Mouse (Mus musculus): ENCODE results near the gene Fam229b.
A peak's percentile ranks its signal among the peaks of the same experiment; 100 is the strongest.

Gene Fam229b

DNA sequence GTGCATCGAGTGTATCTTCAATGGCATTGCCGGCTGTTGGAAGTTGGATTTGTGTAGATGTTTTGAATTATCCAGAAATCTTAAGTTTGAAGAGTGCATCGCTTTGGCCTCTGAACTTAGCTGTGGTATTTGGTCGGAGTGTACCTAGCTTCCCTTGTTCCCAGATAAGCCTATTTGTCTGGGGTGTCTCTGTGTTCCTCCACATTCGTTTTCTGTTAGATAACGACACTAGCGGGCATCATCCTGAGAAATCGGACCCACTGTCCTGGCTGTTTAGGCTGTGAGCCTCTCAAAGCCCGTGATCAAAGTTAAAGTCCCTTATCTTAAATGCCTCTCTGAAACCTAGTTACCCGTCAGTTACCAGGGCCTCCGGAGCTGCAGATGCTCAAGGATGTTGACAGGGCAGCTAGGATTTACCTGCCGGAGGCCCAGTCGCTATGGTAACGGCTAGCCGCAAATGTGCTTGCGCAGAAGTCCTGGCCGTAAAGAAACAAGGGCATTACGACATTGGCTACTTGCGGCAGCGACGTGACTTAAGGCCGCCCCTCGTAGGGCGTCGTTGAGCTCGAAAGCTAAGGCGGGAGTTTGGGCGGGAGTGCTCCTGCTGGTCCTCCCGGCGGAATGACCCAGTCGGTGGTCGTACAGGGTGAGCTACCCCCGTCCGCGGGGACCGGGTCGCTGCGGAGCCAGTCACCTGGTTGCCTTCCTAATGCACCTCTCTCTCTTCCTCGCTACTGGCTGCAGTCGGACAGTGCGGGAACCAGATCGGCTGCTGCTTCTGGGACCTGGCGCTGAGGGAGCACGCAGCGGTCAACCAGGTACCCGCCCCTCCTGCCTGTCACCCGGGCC lies at the start of gene Fam229b, which contains the start of gene Tube1:
Gene Fam229b, minus strand, starts transcription at position 453 of the 849 bp plus-strand sequence.
Gene Tube1, plus strand, starts transcription at position 515 of the 849 bp plus-strand sequence.
- DNase-seq (ENCODE audit: low read depth): peak; percentile 96

DNA sequence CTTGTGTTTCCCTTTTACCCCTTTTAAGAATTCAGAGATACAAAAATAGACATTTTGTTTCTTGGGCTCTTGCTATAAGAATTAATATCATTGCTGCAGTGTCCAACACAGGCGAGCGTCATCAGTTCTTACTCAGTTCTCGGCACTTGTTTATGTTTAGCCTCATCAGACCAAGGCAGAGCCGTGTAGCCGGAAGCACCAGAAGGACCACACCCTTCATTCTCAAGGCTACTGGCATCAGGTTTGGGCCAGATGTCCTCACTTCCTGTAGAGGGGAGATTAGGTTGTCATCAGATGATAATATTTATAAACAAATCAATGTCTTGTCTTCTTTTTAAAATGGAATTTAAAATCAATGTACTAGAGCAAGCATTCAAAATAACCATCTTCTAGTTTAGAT lies 43.3 kb upstream of the Fam229b start:
- DNase-seq (ENCODE audit: low read depth): no peak

DNA sequence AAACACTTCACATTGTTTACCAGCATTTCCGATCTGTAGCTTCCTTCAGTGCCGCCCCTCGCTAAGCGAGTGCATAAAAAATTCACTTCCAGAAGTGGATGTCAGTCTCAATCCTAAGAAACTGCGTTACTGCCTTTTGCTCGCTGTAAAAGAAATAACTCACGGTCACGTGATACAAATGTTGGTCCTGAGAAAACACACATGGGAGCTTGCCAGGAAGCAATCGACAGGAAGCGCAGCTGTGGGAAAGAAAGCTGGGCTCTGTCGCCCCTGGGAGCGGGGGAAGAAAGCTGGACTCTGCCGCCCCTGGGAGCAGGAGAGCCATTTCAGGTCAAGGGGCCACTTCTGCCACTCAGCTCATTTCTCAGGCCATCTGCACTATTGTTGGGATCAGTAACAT lies 39.4 kb upstream of the Fam229b start:
- no peak for DNase-seq (ENCODE audit: low read depth)

DNA sequence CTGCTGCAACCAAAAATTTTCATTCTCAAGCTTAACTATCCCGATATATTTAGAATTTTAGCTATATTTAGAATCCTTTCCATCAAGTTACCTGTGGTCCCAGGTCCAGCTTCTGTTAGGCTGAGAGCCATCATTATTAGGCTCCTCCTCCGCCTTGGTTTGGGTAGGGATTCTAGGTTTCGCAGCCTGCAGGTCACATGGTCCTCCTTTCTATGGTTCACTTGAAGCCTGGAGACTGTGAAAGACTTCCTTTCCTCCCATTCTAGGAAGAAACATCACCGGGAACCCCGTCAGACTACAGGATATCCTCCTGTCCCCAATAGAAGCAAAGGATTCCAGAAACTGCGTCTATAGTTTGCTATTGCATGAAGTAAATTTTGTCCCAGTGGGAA lies 38.8 kb upstream of the Fam229b start:
- no peak for DNase-seq (ENCODE audit: low read depth)

DNA sequence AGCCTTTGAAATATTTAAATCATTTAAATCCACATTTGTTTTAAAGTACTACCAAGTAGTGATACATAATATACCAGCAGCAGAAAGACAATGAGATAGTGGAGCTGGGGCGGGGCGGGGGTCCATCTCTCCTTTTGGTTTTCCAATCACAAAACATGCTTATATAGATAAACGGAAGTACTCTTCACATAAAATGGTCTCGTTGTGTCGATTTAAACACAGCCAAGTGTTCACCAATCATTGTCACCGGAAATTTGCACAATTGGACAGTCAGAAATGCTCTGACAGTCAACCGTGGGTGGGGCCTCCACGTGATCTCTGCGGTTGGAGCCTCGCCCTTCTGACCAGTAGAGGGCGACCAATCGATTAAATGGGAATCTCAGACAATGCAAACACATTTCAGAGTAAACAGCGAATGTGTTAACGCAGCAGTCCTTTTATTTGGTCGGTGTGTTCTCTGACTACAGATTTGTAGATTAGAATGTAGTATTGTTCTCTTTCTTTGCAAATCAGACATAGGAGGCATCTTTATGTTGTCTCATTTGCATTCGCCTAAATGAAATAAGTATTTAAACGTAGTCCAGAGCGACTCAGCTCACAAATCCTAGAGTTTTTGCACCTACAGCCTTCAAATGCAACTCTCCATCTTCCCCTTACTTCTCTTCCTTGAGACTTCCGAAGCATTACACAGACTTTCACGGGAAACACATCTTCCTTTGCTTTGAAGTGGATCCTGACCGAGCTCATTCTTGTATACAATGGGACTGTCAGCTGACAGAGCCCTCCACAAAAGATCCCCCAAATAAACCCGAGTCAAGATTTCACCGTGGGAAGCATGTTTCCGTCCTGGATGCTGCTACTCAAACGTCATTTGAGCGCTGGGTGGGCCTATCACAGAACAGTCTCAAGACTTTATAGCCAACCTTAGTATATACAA lies 38.2 kb upstream of the Fam229b start:
- DNase-seq (ENCODE audit: low read depth): peak; percentile 95

DNA sequence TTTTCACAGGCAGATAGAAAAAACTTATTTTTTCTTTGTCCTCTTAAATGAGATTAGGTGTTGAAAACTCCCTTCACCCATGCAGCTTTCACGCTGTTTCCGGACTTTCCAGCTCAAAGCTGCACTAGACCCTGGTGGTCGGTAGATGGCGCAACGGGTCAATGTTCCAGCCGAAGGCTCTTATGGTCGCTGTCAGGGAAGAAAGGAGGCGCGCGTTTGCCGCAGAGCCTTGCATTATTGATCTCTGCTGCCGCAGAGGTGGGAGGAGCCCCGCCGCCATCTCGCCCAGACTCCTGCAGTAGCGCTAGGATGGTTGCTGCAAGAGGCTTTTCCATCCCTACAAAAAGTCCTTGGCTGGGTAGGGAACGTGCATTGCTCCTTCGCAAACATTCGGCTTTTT lies 37.4 kb upstream of the Fam229b start:
- DNase-seq (ENCODE audit: low read depth): peak; percentile 96

DNA sequence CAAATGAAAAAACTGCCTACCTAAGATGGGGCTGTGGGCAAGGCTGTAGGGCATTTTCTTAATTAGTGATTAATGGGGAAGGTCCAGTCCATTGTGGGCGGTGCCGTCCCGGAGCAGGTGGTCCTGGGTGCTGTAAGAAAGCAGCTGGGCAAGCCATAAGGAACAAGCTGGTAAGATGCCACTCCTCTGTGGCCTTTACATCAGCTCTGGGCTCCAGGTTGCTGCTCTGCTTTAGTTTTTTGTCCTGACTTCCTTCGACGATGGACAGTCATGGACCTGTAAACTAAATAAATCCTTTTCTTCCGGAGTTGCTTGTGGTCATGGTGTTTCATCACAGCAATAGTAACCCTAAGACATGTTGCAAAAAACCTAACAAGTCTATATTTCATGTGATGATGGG lies 37.0 kb upstream of the Fam229b start:
- no peak for DNase-seq (ENCODE audit: low read depth)

DNA sequence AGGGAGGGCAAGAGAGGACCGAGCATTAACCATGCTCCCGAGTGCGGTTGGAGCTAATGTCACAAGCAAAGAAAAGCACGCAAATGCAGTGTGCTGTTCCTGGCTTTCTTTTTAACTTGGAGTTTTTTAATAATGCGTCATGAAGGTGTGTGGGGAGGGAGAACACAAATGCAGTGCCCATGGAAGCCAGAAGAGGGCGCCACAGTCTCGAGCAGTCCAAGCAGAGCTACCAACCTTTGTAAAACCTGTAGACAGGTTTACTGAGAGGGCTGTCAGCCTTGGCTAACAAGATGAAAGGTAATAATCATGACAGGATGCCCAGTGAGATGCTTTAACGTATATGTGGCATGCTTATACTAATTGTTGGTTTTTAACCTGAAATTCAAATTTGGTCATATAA lies 36.5 kb upstream of the Fam229b start:
- DNase-seq (ENCODE audit: low read depth): peak; percentile 85

DNA sequence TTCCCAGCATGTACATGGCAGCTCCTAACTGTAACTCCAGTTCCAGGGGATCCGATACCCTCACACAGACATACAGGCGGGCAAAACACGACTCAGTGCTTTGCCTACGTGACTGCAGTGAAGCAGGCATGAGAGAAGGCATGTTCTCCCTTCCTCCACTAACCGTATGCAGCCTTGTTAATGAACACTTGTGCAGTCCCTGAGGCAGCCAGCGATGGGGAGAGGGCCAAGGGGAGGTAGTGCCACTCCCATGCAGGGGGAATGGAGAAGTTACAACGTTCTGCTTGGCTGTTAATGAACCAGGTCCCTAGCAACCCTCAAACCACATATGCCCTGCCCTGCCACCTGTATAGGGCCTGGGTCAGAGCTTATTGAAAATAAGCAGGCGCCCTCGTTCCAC lies 35.9 kb upstream of the Fam229b start:
- no peak for DNase-seq (ENCODE audit: low read depth)

DNA sequence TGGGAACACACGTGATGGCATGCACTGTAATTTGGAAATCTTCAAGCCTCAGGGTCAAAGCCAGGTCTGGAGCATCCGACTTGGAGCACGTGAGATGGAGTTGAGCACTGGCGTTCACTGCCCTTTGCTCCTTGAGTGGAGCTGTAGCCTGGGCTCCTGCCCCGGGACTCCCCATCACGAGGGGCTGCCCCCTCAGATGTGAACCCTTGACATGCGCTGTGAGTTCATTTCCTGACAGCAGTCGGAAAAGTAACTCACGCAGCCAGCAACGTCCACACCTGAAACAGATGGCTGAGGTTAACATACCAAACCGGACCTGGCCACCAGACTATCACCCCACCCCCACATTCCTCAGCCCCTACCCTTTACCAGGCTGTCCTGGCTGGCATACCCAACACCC lies 33.9 kb upstream of the Fam229b start:
- no peak for DNase-seq (ENCODE audit: low read depth)

DNA sequence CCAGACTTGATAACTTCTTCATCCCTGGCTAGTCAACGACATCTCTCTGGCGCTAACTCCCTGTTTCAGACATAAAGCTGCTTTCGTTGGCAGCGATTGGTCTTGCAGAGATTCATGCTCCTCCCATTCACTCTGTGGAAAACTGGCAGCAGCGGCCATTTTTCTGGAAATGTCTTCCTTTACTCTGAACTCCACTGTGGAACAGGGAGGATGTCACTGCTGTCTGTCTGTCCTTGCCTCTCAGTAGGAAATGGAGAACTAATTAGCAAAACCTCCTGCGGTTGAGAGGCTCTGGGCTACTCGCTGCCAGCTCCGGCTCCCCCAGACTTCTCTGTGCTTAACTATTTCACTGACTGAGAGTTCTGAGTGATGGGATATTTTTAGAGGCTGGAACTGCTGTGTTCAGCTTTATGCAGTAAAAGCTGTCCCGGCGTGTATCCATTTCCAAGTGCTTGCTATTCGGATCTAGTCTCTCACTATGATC lies 32.0 kb upstream of the Fam229b start:
- peak; percentile 22 for DNase-seq (ENCODE audit: low read depth)

DNA sequence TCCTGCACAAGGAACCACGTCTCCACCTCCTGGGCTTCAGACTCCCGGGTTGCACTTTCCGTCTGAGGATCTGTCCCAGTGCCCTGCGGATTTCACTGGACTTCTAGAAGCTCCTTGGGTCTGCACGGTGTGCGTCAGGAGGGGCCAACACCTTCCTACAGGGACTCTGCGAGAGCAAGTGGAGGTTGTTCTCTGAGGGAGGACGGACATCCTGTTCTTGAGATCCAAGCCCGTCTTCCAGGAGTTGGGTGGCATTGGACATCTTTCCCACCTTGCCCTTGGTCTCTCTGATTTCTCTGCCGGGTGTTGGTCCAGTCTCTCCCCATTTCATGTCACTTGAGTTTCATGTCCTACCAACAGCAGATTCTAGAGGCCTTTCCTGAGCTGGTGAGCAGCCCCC lies 30.0 kb upstream of the Fam229b start, which contains the start of gene Ccn6:
Gene Ccn6, minus strand, starts transcription at position 101 of the 400 bp plus-strand sequence.
- DNase-seq (ENCODE audit: low read depth): no peak

DNA sequence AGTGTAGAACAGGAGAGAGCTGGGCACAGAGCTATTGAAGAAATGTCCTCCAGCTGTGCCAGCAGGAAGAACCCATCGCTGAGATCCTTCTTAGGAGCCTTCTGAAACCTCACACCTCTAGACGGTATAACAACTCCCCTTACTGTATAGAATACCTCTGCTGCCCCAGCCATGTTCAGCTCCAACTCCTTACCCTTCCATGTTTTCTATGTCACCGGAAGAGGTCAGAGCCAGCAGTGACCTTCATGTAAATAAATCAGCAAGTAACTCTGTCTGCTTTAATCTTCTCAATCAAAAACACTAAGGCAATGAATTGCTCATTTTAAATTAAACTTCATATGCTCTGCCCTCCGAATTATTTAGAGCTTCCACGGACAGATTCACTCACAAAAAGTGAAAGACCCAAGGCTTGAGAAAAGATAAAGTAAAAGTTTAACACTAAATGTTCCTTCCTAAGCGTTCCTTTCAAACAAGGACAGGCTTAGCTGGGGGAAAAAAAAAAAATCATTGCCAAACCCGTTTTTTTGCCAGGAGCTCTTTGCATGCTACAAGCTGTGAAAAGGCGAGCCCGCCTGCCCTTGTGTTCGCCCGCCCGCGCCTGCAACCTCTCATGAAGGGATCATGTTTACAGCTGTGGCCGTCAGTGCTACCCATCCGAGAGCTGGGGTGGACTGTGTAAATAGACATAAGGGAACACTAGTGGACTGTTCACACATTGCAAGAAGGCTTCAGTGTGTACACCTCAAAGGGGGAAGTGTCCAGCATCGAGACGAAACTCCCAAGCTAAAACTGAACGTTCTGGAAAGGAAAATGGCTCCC lies 29.2 kb upstream of the Fam229b start:
- DNase-seq (ENCODE audit: low read depth): no peak

DNA sequence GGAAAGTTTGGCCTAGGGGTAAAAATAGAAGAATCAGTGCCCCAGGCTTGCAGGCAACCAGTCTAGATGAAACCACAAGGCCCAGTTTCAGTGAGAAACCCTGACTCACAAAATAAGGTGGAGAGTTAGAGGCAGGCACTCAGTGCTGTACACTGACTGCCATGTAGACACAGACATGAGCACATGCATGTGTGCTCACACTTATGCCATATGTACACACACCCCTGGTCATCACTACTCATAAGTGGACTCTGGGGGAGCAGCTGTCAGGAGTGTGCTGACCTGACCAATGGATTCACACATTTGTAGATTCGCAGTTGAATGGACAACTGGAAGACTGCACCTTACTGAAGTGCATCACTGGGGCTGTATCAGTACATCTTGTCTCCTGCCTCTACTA lies 27.7 kb upstream of the Fam229b start:
- DNase-seq (ENCODE audit: low read depth): peak; percentile 13

DNA sequence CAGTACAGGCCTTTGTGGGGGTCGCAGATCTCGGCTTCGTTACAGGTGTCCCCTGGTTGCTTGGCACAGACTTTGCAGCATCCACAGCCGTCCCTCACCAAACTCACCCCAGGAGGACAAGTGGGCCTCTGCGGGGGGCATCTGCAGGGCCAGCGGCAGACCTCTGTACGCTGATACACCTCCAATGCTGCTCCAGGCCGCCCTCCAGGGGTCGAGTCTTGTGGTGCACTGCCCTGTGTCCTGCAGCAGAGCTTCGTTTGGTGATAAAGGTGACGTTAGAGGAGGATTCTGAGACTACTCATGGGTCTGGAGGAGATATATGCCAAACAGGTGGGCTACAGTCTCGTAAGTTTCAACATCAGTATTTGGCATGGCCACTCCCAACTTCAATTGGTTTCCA lies 24.6 kb upstream of the Fam229b start:
- no peak for DNase-seq (ENCODE audit: low read depth)

DNA sequence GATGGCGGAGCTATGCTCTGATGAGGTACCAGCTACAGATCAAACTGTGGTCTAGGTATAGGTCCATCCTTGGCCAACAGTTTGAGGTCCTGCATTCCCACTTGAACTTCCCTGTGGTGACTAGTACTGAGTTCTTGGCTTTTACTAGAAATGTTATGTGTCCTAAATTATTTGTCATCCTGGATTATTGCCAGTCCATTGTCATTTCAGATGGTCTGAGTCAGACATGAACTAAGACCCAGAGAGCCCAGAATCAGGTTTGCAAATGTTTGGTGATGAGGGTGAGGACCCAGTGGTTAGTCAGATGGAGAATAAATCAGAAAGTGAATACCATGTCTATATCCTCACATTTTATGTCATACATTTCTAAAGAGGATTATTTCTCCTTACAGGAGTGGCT lies 23.6 kb upstream of the Fam229b start:
- peak; percentile 56 for DNase-seq (ENCODE audit: low read depth)

DNA sequence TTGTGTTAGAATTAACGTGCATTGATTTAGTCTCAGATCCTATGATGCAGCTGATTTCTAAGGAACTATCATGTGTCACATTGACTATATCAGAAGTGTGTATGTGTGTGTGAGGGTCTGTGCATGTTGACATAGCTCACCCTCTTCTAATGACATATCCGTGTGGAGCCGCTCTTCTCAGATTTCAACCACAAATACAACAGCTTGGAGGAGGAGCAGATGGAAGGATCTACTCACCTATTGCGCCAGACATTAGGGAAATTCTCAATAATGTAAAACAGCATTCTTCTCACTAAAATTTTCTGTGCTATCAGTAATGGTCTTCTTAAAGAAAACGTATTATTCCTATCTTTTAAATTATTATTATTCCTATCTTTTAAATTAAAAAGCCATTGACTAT lies 23.0 kb upstream of the Fam229b start:
- DNase-seq (ENCODE audit: low read depth): peak; percentile 43

DNA sequence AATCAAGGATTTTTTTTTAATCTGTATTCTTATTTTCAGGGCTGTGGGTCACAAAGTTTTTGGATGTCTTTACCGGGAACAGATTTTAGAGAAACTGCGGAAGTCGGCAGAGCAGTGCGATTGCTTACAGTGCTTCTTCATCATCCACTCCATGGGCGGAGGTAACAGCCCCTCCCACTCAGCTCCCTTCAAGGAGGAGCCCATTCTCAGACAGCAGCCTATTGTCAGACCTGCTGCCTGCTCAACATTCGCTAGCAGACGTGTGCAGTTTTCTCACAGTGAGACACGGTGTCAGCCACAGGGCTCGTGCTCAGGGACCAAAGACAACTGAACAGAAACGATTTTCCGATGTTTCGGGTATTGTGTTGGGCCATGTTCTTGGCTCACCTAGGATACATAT lies 8.5 kb upstream of the Fam229b start:
- DNase-seq (ENCODE audit: low read depth): no peak

DNA sequence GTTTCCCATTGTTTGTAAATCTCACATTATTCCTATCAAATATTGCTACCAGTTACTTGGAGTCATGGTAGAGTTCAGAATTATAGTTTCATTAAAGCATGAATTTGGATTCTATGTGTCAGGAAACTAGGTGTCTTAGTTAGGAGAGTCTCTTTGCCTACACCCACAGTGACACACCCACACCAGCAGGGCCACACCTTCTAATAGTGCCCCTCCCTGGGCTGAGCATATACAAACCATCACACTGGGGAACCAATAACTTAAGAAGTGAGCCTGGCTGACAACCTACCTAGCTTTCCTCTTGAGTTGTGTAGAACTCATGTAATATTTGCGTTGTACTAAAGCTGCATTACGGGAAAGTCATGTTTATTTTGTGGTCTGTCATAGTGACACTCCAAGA lies 7.7 kb upstream of the Fam229b start:
- no peak for DNase-seq (ENCODE audit: low read depth)

DNA sequence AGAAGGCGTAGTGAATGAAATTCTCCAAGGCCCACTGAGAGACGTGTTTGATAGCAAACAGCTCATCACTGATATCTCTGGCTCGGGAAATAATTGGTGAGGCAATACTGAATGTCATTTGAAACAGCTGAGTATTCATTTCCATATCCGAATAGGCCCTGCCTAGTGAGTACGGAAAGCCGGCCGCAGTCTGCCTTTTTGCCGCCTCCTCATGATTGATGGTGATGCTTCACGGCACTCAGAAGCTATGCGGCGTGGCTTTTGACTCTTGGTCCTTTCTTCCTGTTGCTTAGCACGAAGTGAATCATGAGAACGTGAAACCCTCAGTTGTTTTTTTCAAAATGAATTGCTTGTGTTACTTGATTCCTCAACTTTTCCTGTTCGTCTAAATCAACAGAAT lies 7.1 kb upstream of the Fam229b start:
- no peak for DNase-seq (ENCODE audit: low read depth)

DNA sequence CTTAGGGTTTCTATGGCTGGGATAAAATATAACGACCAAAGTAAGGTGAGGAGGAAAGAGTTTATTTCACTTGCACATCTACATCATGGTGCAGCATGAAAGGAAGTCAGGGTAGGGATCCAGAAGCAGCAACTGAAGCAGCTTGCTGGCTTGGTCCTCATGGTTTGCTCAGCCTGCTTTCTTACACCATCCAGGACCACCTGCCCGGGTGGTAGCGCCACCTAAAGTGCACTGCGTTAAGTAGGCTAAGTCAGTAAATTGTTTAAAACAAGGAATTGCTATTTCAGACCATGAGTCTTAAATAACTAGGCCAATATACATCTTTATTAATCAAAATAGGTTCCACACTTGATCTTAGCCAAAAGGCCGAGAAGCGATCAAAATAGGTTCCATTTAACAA lies 5.0 kb upstream of the Fam229b start:
- no peak for DNase-seq (ENCODE audit: low read depth)

DNA sequence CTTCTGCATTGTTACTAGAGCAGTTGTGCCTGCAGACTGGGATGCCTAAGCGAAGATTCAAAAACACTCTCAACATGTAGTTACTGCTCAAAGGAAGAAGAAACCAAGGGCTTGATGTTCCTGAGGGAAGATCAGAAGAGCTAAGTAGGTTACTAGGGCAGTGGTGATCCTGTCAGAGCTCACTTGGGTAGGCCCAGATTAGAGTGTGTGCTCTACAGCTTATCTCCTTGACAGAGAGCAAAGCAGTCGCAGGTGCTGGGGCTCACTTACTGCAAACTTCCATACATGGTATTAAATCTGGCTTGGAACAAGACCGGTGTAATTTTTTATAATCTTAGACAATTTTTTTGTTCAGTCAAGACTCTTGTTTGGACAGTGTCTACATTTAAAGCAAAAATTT lies 4.1 kb upstream of the Fam229b start:
- DNase-seq (ENCODE audit: low read depth): no peak
